Mouse (Mus musculus) layer of hippocampus, postnatal 36 days (tissue): ENCODE measurements around the gene Guk1. TPM values are rescaled to one million over a fixed set of nuclear protein-coding genes. Genes with fewer than 3 reads are reported as not detected.

ENCODE experiments used
- DNase-seq, 2 experiments: peaks; one replicate each; pipeline ENCODE4 v3.0.0; 2022
- total RNA-seq, 2 experiments: library from RNA; stranded (reverse); gene quantifications; 2 replicates each; pipeline ENCODE4 v1.2.3; 2021

Guk1 gene
- total RNA-seq, 2 experiments from 2014 or later, result 127 to 155 TPM

GRCm38 (mm10) chr11:59210020-59210419 is 18.0 kb upstream of the Guk1 start:
- no peak for DNase-seq

GRCm38 (mm10) chr11:59209580-59209979 is 17.6 kb upstream of the Guk1 start:
- DNase-seq, result no peak

- DNase-seq, result peak; percentile 50 to 54
Measured at GRCm38 (mm10) chr11:59209003-59209441, 17.0 kb upstream of the Guk1 start.

- peak; percentile 95 to 96 for DNase-seq
Measured at GRCm38 (mm10) chr11:59208153-59208831, 16.3 kb upstream of the Guk1 start, which contains the start of gene 2310033P09Rik. Gene 2310033P09Rik, plus strand, starts transcription at chr11:59208321.

- DNase-seq, result peak; percentile 89 to 91
Measured at GRCm38 (mm10) chr11:59202081-59202995, 10.3 kb upstream of the Guk1 start, which contains the start of gene Mrpl55. Gene Mrpl55, plus strand, starts transcription at chr11:59202486.

- DNase-seq, result no peak
Measured at GRCm38 (mm10) chr11:59201216-59202002, 9.4 kb upstream of the Guk1 start.

GRCm38 (mm10) chr11:59196230-59196629 is 4.2 kb upstream of the Guk1 start:
- DNase-seq, result no peak

GRCm38 (mm10) chr11:59191231-59192058 is 567 bp downstream of the Guk1 start:
- DNase-seq, result peak; percentile 89 to 90

- DNase-seq, result no peak
Measured at GRCm38 (mm10) chr11:59187706-59188105, 4.3 kb downstream of the Guk1 start.

- no peak for DNase-seq
Measured at GRCm38 (mm10) chr11:59185490-59185889, 6.5 kb downstream of the Guk1 start.

GRCm38 (mm10) chr11:59183821-59184220 is 8.2 kb downstream of the Guk1 start:
- peak in 1 of 2 experiments; percentile 36 for DNase-seq

GRCm38 (mm10) chr11:59182864-59183331 is 9.1 kb downstream of the Guk1 start, which contains the start of gene Gjc2:
Gene Gjc2, minus strand, starts transcription at chr11:59183213.
- DNase-seq, result peak; percentile 38 to 43

GRCm38 (mm10) chr11:59176921-59177320 is 15.1 kb downstream of the Guk1 start:
- no peak for DNase-seq

GRCm38 (mm10) chr11:59176475-59176874 is 15.5 kb downstream of the Guk1 start:
- no peak for DNase-seq

GRCm38 (mm10) chr11:59174189-59174838 is 17.7 kb downstream of the Guk1 start:
- no peak for DNase-seq

- DNase-seq, result no peak
Measured at GRCm38 (mm10) chr11:59170549-59170948, 21.5 kb downstream of the Guk1 start.

- DNase-seq, result no peak
Measured at GRCm38 (mm10) chr11:59169807-59170206, 22.2 kb downstream of the Guk1 start.

GRCm38 (mm10) chr11:59165616-59166241 is 26.3 kb downstream of the Guk1 start:
- no peak for DNase-seq

- DNase-seq, result no peak
Measured at GRCm38 (mm10) chr11:59164384-59164783, 27.6 kb downstream of the Guk1 start.
